Mouse (Mus musculus): Measurements from ENCODE around the gene Riok2.
A peak's percentile ranks its signal among the peaks of the same experiment; 100 is the strongest.
"Not testable (repeated sequence)": the region's sequence is repeated elsewhere in the genome, so short reads cannot be mapped to it uniquely, and the experiment has no call there.

Riok2 gene

GRCm38 (mm10) chr17:17373918-17374910 lies at the start of gene Riok2:
Gene Riok2 (plus strand): TSS chr17:17374309.
- peak; percentile 98 for DNase-seq

GRCm38 (mm10) chr17:17326022-17326421 lies 48.1 kb upstream of the Riok2 start:
- not testable (repeated sequence) for DNase-seq

DNA sequence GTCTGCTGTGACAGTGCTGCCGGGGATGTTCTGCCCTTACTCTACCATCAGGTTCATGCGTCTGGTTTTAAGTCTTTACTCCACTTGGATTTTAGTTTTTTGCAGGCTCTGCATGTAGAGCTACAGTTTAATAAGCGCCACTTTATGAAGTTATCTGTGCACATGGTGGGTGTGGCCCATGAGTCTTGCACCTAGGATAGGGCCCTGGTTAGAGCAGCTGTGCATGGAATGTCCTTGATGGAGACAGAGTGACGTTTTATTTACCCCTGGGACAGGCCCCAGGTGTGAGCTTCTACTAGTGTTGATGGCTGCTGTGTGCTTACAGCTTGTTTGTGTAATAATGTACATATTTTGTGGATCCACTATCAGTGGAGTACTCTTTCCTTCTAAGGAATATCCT lies 47.5 kb upstream of the Riok2 start:
- no peak for DNase-seq

- DNase-seq = not testable (repeated sequence)
Measured at GRCm38 (mm10) chr17:17345374-17346183, 28.5 kb upstream of the Riok2 start.

DNA sequence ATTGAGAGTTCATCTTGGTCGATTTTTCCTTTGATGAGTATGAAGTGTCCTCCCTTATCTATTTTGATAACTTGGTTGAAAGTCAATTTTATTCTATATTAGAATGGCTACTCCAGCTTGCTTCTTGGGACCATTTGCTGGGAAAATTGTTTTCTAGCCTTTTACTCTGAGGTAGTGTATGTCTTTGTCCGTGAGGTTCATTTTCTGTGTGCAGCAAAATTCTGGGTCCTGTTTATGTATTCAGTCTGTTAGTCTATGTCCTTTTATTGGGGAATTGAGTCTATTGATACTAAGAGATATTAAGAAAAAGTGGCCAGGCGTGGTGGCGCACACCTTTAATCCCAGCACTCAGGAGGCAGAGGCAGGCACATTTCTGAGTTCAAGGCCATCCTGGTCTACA lies 27.8 kb upstream of the Riok2 start:
- not testable (repeated sequence) for DNase-seq

GRCm38 (mm10) chr17:17373550-17373917 lies 575 bp upstream of the Riok2 start:
- DNase-seq = no peak

- DNase-seq = no peak
Measured at GRCm38 (mm10) chr17:17375581-17375980, 1.5 kb downstream of the Riok2 start.

DNA sequence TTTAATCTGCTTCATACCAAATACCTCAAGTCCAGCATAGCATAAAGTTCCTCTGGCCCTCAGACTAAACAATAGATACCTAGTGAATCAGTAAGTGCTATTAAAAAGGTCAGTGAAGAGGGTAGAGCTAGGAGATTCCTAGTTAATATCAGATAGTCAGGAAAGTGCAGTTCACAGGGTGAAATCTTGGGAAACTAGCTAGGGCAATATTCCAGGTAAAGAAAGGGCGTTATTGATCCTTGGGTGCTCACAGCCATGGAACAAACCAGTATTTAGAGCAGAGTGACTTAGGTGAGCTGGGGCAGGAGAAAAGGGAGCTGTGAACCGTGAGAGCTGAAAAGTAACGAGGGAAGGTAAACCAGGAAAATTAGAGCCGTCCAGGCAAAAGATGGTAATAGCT lies 9.6 kb downstream of the Riok2 start:
- DNase-seq = no peak

DNA sequence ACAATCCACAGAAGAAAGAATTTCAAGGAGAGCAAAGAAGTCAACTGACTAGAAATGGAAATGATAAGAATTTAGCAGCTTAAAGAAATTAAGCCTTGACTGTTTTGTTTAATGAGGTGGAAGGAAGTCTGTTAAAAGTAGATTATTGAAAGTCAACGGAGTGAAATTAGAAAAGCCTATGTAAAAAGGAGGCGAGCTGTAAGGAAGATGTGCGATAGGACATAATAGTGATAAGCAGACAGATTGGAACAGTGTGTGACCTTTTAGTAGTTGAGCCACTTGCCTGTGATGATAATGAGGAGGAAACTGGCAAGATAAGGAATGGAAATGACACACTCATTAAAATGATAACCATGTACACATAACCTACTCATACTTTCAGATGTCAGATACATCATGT lies 10.4 kb downstream of the Riok2 start:
- DNase-seq = no peak

- no peak for DNase-seq
Measured at GRCm38 (mm10) chr17:17386117-17386516, 12.0 kb downstream of the Riok2 start.

- no peak for DNase-seq
Measured at GRCm38 (mm10) chr17:17391823-17392222, 17.7 kb downstream of the Riok2 start.

DNA sequence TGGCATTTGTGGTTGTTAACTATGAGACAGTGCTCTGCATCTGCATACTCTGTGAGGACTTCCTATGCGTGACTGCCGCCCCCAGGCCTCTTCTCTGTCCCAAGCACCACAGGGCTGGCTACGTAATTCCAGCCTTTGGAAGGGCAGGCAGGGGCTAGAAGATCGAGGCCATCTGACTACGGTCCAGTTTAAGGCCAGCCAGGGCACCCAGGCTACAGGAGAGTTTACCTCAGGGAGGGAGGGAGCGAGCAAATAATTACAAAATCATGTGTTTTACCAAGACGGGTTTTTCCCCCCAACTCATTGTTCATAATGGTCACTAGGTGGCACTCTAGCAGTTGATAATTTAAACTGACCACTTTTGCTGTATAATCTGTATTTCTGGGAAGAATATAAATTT lies 18.8 kb downstream of the Riok2 start:
- DNase-seq = peak; percentile 40

DNA sequence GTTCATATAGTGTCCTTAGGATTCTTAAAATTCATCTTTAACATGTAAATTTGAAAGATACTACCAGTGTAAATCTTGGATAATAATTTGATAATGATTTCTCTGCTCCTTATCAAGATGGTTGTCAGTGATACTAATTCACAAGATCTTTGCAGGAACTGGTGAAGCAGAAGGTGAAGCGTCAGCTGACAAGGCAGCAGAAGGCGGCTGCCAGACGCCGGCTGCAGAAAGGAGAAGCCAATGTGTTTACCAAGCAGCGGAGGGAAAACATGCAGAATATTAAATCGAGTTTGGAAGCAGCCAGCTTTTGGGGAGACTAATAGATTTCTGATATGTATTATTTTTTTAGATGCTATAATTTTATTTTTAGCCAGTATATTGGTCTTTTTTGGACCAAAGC lies 19.2 kb downstream of the Riok2 start:
- peak; percentile 22 for DNase-seq

- peak; percentile 84 for DNase-seq
Measured at GRCm38 (mm10) chr17:17394336-17394735, 20.2 kb downstream of the Riok2 start.

DNA sequence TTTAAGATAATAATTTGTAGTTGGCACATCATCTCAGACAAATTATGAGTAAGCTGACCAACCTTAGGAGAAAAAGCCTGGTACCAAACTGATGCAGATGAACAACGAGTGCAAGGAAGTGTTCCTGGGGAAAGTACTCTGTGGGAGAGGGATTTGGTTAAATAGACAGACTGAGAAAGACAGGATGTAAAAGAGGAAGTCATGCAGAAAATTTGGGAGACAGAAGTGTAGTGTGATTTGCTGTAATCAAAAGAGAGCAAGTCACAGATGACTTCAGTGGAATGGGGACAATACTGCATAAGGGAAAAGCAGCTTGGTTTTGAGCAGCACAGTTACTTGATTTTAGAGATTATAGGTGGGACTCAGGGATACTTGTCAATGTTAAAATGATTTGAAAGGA lies 22.8 kb downstream of the Riok2 start:
- DNase-seq = no peak

DNA sequence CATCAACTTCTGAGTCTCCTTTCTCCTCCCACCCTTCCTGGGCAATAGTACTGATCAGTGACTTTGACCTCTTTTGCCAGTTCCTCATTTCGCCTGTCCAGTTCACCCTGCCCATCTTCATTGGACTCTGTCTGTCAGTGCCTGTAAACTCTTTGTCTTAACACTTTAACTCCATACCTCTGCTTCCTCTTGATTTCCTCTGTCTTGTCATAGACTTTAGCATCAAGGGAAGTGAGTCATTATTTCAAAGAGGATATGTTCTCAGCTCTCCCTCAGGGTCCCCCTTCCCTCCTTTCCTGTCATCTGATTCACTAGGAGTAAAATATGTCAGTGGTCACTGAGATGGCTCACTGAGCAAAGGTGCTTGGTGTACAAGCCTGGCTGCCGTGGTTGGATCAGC lies 24.6 kb downstream of the Riok2 start:
- DNase-seq = no peak

DNA sequence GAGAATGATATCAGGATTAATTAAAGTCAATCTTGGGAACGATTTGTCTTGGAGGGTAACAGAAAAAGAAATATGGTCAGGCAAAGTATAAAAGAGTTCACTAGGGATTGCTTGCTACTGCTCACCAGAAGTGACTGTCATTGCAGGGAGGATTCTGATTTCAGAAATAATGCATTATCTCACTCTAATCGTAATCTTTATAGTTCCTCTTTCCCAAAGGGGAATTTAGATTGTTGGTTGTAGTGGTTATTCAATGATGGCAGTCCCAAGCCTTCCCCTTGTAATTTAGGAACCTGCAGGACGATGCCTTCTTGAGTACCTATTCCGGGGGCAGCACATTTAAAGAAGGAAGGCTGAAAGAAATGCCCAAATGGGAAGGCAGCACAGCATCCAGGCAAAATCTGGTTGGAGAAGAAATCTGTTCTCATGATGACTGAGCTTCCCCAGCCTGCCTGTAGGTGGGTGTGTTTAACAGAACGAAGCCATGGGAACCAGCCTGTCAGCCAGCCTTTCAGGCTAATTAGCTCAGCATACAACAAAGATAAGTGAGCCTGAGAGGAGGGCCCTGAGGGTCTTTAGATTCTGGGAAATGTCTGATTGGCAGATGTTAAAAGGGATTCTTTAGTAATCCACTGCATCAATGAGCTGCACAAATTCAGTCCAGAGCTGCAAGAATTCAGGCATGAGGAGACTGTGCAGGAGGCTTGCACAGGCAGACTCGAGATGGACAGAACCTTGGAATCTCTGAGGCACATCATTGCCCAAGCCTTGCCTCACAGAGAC lies 28.3 kb downstream of the Riok2 start, which contains the start of gene Lix1:
Lix1 (plus strand) TSS at position 451 of the 783 bp plus-strand sequence.
- no peak for DNase-seq

DNA sequence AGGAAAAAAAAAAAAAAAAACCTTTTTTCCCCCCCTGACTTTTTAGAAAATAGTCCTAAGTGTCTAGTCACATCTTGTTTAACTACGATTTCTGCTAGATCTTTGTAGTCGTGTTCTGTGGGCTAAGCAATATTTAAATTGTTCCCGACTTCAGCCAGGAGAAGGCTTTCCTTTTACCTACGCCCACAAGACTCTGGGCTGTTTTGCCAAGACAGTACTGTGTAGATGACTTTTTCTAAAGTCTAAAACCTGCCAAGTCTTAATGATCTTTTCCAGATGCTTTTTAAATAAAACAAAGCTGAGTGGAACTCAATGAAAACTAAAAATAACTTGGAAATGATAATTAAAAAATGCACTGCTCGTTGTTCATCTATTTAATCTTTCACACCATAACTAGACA lies 28.9 kb downstream of the Riok2 start:
- no peak for DNase-seq

DNA sequence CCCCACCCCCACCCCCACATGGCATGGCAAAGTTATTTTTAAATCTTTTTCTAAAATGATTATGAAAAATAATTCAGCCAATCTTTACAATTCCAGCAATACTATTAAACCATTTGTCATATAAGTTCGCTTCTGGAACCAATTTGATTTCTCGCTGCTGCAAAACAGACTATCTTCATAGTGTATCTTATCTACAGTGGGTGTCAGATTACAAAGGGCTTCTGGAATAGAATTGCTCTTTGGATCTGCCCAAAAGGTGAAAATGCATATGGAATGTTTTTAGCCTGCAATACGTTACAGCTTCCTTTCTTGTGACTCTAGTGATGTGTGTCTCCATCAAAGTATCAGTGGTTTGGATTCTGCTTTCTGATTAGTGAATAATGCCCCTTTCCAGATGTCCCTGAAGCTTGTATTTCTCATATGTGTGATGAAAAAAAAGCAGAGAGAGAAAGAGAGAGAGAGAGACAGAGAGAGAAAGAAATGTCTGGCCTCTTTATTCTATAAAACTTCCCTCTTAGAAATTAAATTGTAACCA lies 29.5 kb downstream of the Riok2 start:
- no peak for DNase-seq

DNA sequence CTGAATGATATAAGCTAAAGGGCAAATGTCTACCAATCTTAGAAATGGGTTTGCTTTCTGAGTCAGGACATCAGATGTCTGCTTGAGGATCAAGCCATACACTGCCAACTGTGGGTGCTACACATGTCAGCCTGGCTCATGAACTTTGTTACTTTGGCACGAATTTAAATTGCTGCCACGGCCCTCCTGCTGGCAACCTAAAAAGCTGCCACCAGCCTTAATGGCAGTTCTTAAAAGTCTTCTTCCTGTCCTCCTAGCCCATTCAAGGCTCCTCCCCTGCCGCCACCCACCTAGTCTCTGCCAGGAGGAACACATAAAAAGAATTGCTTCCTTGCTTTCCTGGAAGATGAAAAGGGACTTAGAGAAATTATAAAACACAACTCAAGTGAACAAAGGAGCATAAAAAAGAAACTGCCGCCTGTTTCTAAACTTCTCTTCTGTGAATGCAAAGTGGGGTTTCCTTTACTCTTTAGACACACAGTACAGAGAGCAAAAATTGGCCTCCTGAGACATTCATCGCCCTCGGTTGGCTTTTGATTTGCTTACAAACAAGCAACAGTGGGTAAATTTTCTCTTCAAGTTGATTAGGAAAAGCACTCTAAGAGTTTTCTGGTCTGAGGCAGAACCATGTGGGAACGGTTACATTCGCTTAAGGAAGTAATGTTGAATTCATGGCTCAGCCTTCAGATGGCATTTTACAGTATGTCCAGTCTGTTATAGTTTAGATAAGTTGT lies 30.9 kb downstream of the Riok2 start:
- DNase-seq = no peak

DNA sequence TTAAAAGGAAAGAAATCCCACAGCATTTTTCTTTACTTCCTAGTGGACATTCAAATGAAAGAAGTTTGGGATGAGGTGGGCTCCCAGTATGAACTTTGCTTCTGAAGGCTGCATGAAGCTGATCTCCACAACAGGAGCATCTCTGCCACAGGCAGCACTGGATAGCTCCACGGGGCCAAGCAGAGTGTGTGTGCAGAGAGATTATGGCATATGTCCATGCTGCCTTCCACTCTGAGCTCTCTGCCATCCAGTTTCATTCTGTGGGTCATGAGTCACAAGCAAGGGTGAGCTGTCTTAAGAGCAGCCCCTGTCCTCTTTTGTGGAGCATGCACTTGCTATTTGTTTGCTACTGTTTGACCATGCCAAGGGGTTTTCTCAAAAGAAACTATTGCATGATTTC lies 31.5 kb downstream of the Riok2 start:
- no peak for DNase-seq

DNA sequence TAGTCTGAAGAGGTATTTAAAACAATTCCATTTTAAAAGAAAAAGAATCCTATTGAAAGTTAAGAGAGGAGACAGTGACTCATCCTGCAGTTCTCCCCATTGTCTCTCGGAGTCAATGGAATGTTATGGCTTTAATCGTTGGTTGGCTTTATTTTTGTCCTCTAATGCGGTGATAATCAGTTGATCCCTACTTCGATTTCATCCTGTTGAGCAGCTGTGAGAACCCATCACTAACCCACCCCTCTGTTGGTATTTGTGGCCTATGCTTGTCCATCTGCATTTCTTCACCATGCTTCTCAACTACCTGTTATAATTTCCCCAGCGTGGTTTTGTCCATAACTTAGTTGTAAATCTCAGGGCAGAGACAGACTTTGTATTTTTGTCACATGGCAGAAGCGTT lies 34.0 kb downstream of the Riok2 start:
- DNase-seq = no peak

All from cerebellum, adult 9-10 months (tissue).